Mouse (Mus musculus) C2C12 (cell line): ENCODE results near the gene Timm17b. TPM values are rescaled to one million over a fixed set of nuclear protein-coding genes. Genes with fewer than 3 reads are reported as not detected.

Experiments used
- H3K27me3 ChIP-seq: one replicate; pipeline ENCODE4 v1.6.1; 2011; ENCODE audit not compliant: control insufficient read depth, insufficient read depth, insufficient read length
- H3K36me3 ChIP-seq: one replicate; pipeline ENCODE4 v1.6.1; 2011; ENCODE audit not compliant: control insufficient read depth, insufficient read depth
- H3K4me3 ChIP-seq: one replicate; pipeline ENCODE4 v1.5.1; 2011; ENCODE audit warnings: mild to moderate bottlenecking, control low read depth; ENCODE audit not compliant: poor library complexity, insufficient read depth, severe bottlenecking
- H3K79me2 ChIP-seq: one replicate; pipeline ENCODE4 v1.6.1; 2011; ENCODE audit not compliant: control insufficient read depth, insufficient read depth
- H3K79me3 ChIP-seq: one replicate; pipeline ENCODE4 v1.6.1; 2011; ENCODE audit warnings: low read depth, control low read depth
- H3ac ChIP-seq: one replicate; pipeline ENCODE3; 2011; ENCODE audit warnings: low read depth; ENCODE audit not compliant: control insufficient read depth, insufficient read length
- CEBPB ChIP-seq: IDR thresholded peaks from one replicate; pipeline ENCODE4 v1.6.1; 2011; ENCODE audit warnings: low read depth, mild to moderate bottlenecking, control low read depth, moderate library complexity
- CTCF ChIP-seq: IDR thresholded peaks from one replicate; pipeline ENCODE4 v1.5.1; 2011; ENCODE audit not compliant: control insufficient read depth, insufficient read depth, insufficient read length
- FOSL1 ChIP-seq: IDR thresholded peaks from one replicate; pipeline ENCODE4 v1.8.0; 2011; ENCODE audit warnings: mild to moderate bottlenecking, low read length; ENCODE audit not compliant: poor library complexity, insufficient read depth, severe bottlenecking
- MAX ChIP-seq: IDR thresholded peaks from one replicate; pipeline ENCODE4 v1.6.1; 2011; ENCODE audit warnings: mild to moderate bottlenecking, control low read depth
- MYOD1 ChIP-seq: IDR thresholded peaks from one replicate; pipeline ENCODE4 v1.6.1; 2011; ENCODE audit warnings: low read depth; ENCODE audit not compliant: control insufficient read depth, insufficient read length
- MYOG ChIP-seq: IDR thresholded peaks from one replicate; pipeline ENCODE4 v1.6.1; 2011; ENCODE audit not compliant: control insufficient read depth, insufficient read length; ENCODE audit errors: extremely low read depth
- USF1 ChIP-seq: IDR thresholded peaks from one replicate; pipeline ENCODE4 v1.6.1; 2011; ENCODE audit warnings: low read depth, mild to moderate bottlenecking, control low read depth, moderate library complexity
- polyA plus RNA-seq: library from polyadenylated mRNA; unstranded; fragments of >200 nt; fragmentation: generic; extraction: Trizol; gene quantifications from one replicate; pipeline ENCODE4 v1.2.1, GENCODE M21; 2012; ENCODE audit warnings: missing spikeins

Gene Timm17b
- polyA plus RNA-seq, 1 experiment, result 43.1 TPM

GRCm38 (mm10) chrX:7865343-7865742 is 33.8 kb upstream of the Timm17b start:
- Histone ChIP-seq H3K79me2 (peaks cover 19% of the 10 kb centered on the region), H3K36me3 (no peaks in the 10 kb centered on the region), H3ac (no peak overlapping the region), H3K79me3 (peaks cover 4% of the 10 kb centered on the region), H3K27me3 (no peaks in the 10 kb centered on the region), H3K4me3 (no peak overlapping the region)
- TF ChIP-seq MAX (no peak), MYOG (no peak), CTCF (no peak), CEBPB (no peak), MYOD1 (no peak), FOSL1 (no peak), USF1 (no peak)

- H3K27me3 ChIP-seq, result no peaks in the 10 kb centered on the region
- H3K36me3 ChIP-seq, result no peaks in the 10 kb centered on the region
- H3K79me3 ChIP-seq, result peaks cover 4% of the 10 kb centered on the region
- no peak overlapping the region for H3K4me3 ChIP-seq
- TF ChIP-seq CTCF (no peak), MYOG (no peak), MYOD1 (no peak), FOSL1 (no peak), CEBPB (no peak), MAX (no peak), USF1 (no peak)
- H3ac ChIP-seq, result no peak overlapping the region
- H3K79me2 ChIP-seq, result peaks cover 15% of the 10 kb centered on the region
Observed at GRCm38 (mm10) chrX:7865786-7866185, 33.4 kb upstream of the Timm17b start.

GRCm38 (mm10) chrX:7867141-7867540 is 32.0 kb upstream of the Timm17b start:
- H3ac ChIP-seq, result no peak overlapping the region
- H3K27me3 ChIP-seq, result no peaks in the 10 kb centered on the region
- H3K79me3 ChIP-seq, result peaks cover 4% of the 10 kb centered on the region
- TF ChIP-seq CTCF (no peak), CEBPB (no peak), MYOG (no peak), FOSL1 (no peak), MAX (no peak), USF1 (no peak), MYOD1 (no peak)
- H3K36me3 ChIP-seq, result no peaks in the 10 kb centered on the region
- H3K4me3 ChIP-seq, result no peak overlapping the region
- peaks cover 8% of the 10 kb centered on the region for H3K79me2 ChIP-seq

- no peak overlapping the region for H3K4me3 ChIP-seq
- peaks cover 8% of the 10 kb centered on the region for H3K79me2 ChIP-seq
- peaks cover 3% of the 10 kb centered on the region for H3K36me3 ChIP-seq
- TF ChIP-seq MYOG (no peak), CTCF (no peak), FOSL1 (no peak), CEBPB (no peak), MYOD1 (no peak), USF1 (no peak), MAX (no peak)
- no peak overlapping the region for H3ac ChIP-seq
- H3K27me3 ChIP-seq, result no peaks in the 10 kb centered on the region
- peaks cover 4% of the 10 kb centered on the region for H3K79me3 ChIP-seq
Observed at GRCm38 (mm10) chrX:7868506-7868905, 30.7 kb upstream of the Timm17b start.

GRCm38 (mm10) chrX:7869826-7870225 is 29.3 kb upstream of the Timm17b start:
- H3K27me3 ChIP-seq, result no peaks in the 10 kb centered on the region
- TF ChIP-seq MYOG, result no peak
- no peak for TF ChIP-seq CTCF
- TF ChIP-seq CEBPB, result no peak
- TF ChIP-seq USF1, result no peak
- TF ChIP-seq MYOD1, result no peak
- no peak for TF ChIP-seq FOSL1
- TF ChIP-seq MAX, result no peak
- H3K36me3 ChIP-seq, result peaks cover 3% of the 10 kb centered on the region
- H3ac ChIP-seq, result no peak overlapping the region
- no peaks in the 10 kb centered on the region for H3K79me3 ChIP-seq
- no peak overlapping the region for H3K4me3 ChIP-seq
- peaks cover 8% of the 10 kb centered on the region for H3K79me2 ChIP-seq

- Histone ChIP-seq H3K27me3 (no peaks in the 10 kb centered on the region), H3ac (peak within 1 kb of the TSS; percentile 74), H3K79me2 (no peaks in the 10 kb centered on the region), H3K79me3 (no peaks in the 10 kb centered on the region), H3K36me3 (no peaks in the 10 kb centered on the region), H3K4me3 (peak within 1 kb of the TSS; percentile 23)
- TF ChIP-seq MYOG (no peak), CTCF (no peak), USF1 (no peak), CEBPB (no peak), MAX (no peak), FOSL1 (no peak), MYOD1 (no peak)
Observed at GRCm38 (mm10) chrX:7878007-7878419, 21.1 kb upstream of the Timm17b start, which contains the start of gene Pim2. Pim2 (plus strand) TSS chrX:7878262.
